Mouse (Mus musculus) left cerebral cortex, adult 11 months (tissue): ENCODE results near the gene Unc45b.
"Not testable (repeated sequence)": the region's sequence is repeated elsewhere in the genome, so short reads cannot be mapped to it uniquely, and the experiment has no call there.

Experiments used
- DNase-seq: peaks from one replicate; pipeline ENCODE4 v3.0.0; 2022; ENCODE audit warnings: low spot score

Unc45b gene

DNA sequence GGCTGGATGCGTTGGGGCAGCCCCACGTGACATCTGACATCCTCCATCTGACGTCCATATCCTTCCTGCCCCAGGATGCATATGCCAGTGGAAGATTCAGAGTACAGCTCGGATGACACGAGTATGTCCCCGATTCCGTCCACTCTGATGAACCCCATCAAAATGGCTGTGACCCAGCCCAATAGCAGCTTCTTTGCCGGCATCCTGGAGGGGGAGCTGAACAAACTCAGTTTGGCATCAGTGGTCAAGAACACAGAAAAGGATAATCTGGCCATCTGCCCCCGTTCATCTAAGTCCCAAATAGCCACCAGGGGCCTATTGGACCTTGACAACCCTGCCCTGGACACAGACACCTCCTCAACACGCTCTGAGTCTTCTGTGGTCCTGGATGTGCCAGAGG, 12.9 kb upstream of the Unc45b start:
- DNase-seq, result no peak

DNA sequence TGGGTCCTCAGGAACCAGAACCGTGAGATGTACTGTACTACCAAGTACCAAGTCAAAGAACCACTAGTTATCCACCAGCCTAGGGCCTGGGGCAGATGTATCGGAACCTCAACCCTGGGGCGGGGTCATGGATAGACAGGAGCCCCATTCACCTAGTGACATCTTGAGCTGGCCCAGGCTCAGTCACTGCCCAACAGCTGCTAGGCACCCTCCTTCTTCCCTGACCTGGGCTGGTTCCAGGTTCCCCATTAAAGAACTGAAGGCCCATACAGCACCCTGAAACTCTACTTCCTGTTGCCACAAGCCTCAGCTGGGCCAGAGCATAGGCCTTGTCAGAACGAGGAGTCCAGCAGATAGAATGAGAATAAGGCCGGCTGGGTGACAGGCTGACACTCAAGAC, 10.6 kb upstream of the Unc45b start:
- no peak for DNase-seq

DNA sequence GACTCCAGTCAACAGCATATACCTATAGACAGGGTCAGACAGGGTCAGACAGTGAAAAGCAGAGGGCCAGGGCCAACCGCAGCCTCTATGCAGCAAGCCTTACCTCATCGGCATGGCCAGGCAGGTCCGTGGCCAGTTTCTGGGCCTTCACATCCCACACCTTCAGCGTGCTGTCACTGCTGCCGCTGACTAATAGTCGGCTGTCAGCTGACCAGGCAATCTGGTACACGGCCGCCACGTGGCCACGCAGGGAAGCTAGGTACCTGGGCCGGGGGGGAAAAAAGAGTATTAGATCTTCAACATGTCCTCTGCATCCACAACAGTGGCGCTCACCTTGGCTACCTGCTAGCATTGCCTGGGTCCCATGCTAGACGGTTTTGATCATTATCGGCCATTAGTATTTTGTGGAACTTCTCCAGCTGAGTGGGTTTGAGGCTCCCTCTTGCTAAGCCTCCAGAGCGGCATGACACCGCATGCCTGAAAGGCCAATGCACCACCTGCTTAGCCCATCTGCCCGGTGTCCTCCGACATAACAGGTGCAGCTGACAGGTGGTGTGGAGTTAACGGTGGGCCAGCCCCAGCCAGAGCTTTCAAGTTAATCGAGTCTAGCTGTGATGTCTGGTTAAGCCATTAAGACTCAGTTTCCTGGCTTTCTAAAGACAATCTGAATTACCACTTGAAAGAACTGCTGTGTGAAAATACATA, 8.6 kb upstream of the Unc45b start:
- no peak for DNase-seq

DNA sequence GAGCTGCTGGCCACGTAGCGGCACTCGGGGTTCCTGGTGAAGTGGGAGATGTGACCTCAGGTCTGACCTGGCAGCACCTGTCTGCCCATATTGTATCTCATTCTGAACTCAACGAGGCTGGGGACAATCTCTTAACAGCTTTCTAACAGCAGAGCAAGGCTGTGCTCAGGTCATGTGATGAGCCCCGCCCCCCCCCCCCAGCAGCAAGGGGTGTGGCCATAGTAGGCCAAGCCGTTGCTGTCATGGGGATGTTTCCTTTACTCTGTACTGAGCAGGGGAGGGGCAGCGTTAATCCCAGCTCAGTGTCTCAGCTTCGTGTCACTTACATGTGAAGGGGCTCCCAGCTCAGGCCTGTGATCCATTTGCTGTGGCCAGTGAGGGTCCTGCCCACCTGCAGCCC, 5.4 kb upstream of the Unc45b start:
- no peak for DNase-seq

DNA sequence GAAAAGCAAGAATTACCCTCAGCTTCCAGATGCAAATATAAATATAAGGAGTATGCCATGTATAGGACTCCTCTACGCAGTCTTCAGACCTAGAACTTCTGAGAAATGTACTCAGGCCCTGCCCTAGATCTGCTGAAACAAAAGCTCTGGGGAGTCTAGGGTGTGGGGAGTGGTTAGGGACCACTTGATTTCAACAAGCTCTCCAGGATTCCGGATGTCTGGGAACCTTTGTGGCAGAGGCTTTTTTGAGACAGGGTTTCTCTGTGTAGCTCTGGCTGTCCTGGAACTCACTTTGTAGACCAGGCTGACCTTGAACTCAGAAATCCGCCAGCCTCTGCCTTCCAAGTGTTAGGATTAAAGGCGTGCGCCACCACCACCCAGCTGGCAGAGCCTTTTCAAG, 4.5 kb upstream of the Unc45b start:
- DNase-seq, result no peak

DNA sequence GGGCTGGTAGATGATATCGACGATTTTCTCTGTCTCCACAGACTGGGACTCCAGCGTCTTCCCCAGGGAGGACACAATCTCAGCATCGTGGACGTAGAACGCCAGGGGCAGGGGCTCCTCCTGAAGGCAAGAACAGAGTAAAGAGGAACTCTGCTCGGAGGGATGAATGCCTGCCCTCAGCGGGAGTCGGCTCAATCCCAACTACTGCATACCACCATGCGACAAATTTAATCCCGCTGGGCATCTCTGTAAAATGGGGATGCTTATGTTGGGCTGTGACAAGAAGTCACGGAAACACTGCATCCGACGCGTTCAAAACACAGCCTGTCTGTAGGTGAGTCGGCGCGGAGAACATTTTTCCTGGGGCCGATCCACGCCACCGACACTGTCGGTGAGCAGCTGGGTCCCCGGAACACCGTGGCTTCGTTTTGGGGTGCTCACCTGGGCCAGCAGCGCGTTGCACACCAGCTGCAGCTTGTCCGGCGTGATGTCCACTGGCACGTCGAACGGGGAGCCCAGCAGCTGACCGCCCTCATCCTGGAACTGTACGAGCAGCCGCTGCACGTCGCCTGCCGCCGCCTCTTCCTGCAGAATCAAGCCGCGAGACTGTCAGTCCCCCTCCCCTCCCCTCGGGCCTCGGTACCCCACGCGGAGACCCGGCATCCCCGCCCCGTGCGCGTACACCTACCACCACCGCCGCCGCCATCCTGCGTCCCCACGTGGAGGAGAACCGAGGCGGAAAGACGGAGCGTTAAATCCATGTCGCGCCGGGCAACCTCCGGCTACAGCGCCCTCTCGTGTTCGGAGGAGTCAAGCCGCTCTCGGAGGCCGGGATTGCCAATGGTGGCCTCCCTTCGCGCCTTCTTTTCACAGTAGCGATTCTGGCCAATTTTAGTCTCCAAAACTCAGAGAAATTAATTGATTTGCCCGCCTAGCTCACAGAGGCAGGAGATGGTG, 2.4 kb upstream of the Unc45b start, which contains the start of gene Nle1:
Nle1 (minus strand) TSS at position 761 of the 957 bp plus-strand sequence.
- peak; percentile 78 for DNase-seq

DNA sequence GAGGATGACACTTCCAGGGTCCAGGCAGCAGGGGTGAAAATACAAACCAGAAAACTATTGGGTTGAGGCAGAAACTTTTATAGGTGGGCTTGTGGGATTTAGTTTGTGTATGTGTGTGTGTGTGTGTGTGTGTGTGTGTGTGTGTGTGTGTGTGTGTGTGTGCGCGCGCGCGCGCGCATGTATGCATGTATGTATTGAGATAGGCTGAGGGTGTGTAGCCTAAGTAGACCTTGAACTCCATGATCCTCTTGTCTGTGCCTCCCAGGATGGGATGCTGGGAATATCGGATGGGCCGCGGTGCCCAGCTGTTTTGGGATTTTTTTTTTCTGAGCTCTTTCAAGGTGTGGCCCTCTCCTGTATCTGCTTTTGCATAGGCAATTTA, 1.8 kb upstream of the Unc45b start:
- no peak for DNase-seq

DNA sequence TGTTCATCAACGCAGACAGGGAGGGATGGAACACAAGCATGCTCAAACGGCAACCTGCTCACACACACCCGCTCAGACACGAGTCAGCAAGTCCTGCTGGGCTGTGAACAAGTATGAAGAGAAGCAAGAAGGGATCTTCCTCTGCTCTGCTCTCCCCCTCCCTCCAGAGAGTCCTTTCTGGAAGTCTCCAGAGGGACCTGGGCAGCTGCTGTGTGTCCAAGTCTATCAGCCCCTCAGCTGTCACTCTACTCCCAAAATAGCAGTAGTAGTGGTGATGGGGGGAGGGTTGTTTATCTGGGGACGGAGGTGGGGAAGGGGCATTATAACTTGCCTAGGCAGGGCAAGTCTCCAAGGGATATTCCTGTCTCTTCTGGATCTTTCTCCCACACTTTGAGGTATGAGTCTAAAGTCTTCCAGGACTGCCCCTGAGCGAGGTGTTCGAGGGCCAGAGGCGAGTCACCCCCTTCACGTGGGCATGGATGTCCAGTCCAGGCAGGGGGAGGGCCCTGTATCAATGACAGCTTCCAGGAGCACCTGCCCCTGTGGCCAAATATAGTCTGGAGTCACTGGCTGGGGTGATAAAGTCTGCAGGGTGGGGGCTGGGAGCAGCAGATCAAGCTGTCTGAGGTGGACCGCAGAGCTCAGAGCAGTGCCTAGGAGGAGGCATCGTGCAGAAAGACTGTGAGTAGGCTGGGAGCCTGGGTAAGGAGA, 484 bp downstream of the Unc45b start:
- no peak for DNase-seq

DNA sequence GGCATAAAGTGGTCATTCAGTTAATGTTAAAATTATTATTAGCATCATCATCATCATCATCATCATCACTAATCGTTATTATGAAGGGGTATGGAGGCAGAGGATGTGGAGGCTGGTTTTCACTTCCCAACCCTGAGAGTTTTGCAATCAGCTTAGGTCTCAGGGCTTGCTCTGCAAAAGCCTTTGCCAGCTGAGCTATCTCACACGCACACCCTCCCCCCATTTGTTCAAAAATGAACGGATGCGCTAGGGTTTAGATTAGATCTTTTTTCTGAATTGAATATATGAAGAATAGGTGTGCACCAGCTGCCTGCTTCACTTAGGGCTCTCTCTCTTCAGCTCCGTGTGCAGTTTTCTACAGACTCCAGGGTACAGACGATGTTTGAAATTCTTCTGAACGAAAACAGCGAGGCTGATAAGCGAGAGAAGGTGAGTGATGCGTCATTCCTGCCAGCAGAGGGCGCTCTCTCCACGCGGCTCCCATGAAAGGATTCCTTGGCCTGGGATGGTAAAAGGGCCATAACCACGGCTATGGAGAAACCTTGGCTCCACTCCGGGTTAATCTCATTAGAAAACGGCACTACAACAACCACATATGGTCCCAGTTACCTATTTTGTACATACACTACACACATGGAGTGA, 4.5 kb downstream of the Unc45b start:
- DNase-seq, result peak; percentile 11

DNA sequence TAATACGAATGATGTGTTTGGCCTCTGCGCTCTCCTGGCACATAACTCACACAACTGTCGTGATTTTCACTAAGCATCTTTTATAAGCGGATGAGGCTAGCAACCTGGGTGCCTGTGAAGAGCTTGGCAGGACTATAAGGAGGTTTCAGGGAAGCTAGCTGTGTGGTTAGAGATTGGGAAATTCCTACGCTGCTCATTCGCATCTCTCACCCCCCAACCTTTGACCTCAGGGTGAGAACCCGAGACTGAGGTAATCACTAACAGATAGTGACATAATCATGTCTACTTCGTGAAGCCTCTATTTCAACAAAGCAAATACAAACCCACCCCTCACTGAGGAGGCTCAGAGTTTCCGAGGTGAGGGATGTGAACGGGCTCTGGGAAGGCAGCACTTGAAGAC, 10.4 kb downstream of the Unc45b start:
- DNase-seq, result no peak

DNA sequence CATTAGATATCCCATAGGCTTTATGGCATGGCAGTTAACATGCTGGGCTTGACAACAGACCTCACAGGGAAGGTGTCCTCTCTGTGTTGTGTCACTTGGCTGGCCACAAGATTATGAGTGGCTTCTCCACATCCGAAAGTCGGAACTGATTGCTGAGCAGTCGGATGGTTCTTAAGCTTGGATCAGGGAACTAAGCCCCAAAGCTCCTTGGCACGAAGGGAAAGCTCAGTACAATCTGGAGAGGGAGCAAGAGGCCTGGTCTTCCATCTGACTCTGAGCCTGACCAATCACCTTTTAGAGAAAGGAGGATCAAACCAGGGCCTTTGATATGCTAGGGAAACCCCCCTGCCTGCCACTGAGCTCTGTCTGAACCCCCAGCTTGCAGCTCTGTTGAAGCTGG, 11.3 kb downstream of the Unc45b start:
- DNase-seq, result no peak

DNA sequence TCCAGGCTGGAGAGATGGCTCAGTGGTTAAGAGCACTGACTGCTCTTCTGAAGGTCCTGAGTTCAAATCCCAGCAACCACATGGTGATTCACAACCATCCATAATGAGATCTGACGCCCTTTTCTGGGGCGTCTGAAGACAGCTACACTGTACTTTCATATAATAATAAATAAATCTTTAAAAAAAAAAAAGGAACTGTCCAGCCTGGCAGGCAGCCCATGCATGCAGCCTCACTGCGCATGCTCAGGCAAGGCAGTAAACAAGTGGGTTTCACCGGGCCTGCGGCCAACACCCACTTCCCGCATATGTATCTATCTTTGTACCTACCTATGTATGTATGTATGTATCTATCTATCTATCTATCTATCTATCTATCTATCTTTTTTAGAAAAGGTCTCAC, 13.6 kb downstream of the Unc45b start:
- not testable (repeated sequence) for DNase-seq

DNA sequence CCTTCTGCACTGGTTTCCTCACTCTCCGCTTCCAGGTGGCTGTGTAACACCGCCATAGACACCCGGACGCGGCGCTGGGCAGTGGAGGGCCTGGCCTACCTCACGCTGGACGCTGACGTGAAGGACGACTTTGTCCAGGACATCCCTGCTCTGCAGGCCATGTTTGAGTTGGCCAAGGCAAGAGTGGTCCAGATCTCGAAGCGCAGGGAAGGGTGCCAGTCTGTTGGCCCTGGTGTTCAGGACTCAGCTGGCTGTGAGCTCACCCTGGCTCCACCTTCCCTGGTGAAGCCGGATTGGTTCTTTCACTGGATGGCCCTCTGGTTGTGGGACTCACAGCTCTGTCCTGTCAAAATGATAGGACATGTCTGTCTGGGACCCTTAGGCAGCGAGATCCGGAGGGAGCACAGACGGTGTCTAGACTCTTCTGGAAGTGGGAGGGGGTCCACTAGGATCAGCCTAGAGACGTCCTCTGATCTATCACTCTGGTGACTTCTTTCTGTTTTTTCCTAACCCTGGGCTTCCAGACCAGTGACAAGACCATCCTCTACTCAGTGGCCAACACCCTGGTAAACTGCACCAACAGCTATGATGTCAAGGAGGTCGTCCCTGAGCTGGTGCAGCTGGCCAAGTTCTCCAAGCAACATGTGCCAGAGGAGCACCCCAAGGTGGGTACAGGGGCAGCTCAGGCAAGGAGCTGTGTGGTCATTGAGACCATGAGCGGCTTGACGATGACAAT, 18.7 kb downstream of the Unc45b start:
- no peak for DNase-seq

DNA sequence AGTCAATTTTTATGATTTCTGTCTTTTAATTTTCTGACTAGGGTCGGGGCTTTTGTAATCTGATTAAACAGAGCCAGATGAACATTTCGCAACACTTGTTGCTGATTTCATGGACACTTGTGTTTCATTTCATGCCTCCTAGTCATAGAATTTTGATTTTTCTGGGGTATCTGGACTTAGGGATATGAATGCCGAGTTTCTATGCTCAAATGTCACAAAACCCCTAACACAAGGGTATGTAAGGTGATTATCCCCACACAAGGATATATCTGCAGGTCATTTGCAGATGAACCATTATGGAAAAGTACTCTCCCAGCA, 19.2 kb downstream of the Unc45b start:
- no peak for DNase-seq

DNA sequence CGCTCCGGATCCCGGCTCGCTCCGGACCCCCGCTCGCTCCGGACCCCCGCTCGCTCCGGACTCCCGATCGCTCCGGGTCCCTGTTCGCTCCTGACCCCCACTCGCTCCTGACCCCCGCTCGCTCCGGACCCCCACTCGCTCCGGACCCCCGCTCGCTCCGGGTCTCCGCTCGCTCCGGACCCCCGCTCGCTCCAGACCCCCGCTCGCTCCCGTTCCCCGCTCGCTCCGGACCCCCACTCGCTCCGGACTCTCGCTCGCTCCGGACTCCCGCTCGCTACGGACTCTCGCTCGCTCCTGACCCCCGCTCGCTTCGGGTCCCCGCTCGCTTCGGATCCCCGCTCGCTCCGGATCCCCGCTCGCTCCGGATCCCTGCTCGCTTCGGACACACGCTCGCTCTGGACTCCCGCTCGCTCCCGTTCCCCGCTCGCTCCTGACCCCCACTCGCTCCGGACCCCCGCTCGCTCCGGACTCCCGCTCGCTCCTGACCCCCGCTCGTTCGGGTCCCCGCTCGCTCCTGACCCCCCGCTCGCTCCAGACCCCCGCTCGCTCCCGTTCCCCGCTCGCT, 20.1 kb downstream of the Unc45b start:
- DNase-seq, result not testable (repeated sequence)

DNA sequence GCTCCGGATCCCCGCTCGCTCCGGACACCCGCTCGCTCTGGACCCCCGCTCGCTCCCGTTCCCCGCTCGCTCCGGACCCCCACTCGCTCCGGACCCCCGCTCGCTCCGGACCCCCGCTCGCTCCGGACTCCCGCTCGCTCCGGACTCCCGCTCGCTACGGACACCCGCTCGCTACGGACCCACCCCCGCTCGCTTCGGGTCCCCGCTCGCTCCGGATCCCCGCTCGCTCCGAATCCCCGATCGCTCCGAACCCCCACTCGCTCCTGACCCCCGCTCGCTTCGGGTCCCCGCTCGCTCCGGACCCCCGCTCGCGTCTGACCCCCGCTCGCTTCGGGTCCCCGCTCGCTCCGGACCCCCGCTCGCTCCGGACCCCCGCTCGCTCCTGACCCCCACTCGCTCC, 20.8 kb downstream of the Unc45b start:
- DNase-seq, result not testable (repeated sequence)

DNA sequence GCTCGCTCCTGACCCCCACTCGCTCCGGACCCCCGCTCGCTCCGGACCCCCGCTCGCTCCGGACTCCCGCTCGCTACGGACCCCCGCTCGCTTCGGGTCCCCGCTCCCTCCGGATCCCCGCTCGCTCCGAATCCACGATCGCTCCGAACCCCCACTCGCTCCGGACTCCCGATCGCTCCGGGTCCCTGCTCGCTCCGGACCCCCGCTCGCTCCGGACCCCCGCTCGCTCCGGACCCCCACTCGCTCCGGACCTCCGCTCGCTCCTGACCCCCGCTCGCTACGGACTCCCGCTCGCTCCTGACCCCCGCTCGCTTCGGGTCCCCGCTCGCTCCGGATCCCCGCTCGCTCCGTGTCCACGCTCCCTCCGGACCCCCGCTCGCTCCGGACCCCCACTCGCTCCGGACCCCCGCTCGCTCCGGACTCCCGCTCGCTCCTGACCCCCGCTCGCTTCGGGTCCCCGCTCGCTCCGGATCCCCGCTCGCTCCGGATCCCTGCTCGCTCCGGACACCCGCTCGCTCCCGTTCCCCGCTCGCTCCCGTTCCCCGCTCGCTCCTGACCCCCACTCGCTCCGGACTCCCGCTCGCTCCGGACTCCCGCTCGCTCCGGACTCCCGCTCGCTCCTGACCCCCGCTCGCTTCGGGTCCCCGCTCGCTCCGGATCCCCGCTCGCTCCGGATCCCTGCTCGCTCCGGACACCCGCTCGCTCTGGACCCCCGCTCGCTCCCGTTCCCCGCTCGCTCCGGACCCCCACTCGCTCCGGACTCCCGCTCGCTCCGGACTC, 21.5 kb downstream of the Unc45b start:
- not testable (repeated sequence) for DNase-seq

DNA sequence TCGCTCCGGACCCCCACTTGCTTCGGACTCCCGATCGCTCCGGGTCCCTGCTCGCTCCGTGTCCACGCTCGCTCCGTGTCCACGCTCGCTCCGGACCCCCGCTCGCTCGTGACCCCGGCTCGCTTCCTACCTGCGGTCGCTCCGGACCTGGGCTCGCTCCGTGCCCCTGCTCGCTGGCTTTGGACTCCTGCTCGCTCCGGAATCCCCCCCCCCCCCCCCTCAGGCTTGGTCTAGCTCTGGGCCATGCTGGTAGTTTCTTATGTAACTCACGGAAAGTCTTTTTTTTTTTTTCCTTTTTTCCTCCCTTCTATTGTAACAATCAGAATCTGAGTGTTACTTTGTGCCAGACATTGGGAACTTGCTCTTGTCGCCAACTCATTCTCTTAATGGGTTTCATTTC, 22.8 kb downstream of the Unc45b start:
- no peak for DNase-seq

DNA sequence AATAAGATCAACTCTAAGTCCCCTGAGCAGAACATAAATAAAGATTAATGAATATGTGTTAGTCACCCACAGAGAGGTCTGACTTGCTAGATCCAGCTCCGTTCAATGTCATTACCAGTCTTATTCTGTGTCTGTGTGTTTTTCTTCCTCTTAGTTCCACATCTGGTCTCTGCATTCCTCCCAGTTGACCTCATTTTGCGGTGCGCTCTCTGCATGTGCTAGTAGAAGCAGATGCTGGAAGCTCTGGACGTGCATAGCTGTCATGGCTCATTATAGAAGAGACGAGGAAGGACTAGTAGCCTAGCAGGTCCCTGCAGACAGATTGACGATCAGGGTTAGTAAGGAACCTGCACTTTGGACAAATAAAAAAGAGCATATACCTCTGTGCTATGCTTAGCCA, 33.0 kb downstream of the Unc45b start:
- DNase-seq, result no peak

DNA sequence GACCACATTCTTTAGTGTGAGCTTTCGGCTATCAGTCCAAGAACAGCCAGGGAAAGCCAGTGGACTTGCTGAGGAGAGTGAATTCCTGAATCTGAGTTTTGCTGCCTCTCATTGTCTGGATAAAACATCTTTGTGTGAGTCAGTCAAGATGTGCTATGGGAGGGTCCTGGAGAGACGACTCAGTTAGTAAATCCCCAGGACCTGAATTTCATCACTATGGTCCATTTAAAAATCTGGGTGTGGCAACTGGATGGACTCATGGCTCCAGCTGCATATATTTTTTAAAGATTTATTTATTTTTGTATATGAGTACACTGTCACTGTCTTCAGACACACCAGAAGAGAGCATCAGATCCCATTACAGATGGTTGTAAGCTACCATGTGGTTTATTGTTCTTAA, 35.3 kb downstream of the Unc45b start:
- DNase-seq, result no peak

DNA sequence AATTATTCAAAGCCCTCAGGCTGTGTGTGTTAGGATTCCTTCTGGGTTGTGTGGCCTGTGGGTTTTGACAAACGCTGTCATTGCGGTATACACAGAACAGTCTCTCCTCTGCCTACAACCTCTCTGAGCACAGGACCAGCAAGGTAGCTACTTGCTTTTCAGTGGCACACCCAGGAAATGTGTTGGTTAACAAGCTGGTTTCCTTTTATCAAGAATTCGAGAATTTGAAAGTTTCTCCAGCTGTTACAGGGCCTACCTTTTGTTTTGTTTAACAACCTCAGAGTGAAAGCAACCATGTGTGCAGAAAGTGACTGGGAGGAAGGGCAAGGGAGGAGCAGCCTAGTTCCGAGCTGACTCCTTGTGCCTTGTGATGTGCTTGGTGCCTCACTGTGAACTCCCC, 37.1 kb downstream of the Unc45b start:
- no peak for DNase-seq
